Mouse (Mus musculus): ENCODE measurements around the gene Kctd2. TPM values are rescaled to one million over a fixed set of nuclear protein-coding genes. Genes with fewer than 3 reads are reported as not detected.
"Not testable (repeated sequence)": the region's sequence is repeated elsewhere in the genome, so short reads cannot be mapped to it uniquely, and the experiment has no call there.

Kctd2 gene
- polyA plus RNA-seq, 1 experiment from 2014 or later = 24.5 TPM

DNA sequence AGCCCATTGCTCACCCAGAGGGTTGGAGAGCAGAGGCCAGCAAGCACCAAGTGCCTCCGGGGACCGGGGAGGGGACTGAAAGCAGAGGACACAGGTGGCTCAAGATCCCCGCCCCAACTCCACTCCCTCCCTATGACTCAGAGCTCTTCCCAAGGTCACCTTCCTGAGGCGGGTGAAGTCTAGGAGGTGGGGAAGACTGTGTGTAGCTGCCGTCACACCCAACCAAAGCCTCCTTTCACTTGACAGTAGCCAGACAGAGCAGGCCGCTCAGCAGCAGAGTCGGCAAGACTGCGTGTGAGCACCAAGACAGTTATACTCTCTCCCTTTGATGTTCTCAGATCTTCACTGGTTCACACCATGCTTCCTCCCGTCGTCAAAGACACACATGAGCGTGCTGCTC is 43.5 kb downstream of the Kctd2 start:
- H3K9me3 ChIP-seq (ENCODE audit: control insufficient read depth, low read length) = no peaks in the 10 kb centered on the region
- 80% methylated on average over 11 of the region's 11 CpGs for WGBS
- no peak overlapping the region for H3K27ac ChIP-seq (ENCODE audit: low read depth, low read length)
- H3K27me3 ChIP-seq (ENCODE audit: control insufficient read depth, insufficient read depth, low read length) = no peaks in the 10 kb centered on the region
- no peaks in the 10 kb centered on the region for H3K36me3 ChIP-seq (ENCODE audit: control insufficient read depth, insufficient read depth, low read length)
- no peak overlapping the region for H3K9ac ChIP-seq (ENCODE audit: low read length)
- H3K4me2 ChIP-seq (ENCODE audit: low read depth, low read length, severe bottlenecking) = no peak overlapping the region
- DNase-seq (ENCODE audit: low spot score) (no peak), ATAC-seq (replicated peaks; ENCODE audit: low FRiP score) (no peak)
- no peaks in the 10 kb centered on the region for H3K4me1 ChIP-seq (replicated peaks; ENCODE audit: control insufficient read depth, insufficient read depth, low read length)
- no peak overlapping the region for H3K4me3 ChIP-seq (ENCODE audit: low read depth, low read length)

GRCm38 (mm10) chr11:115464851-115465250 is 44.9 kb downstream of the Kctd2 start:
- no peak overlapping the region for H3K27ac ChIP-seq (ENCODE audit: low read depth, low read length)
- WGBS = 90% methylated on average over 8 of the region's 8 CpGs
- no peaks in the 10 kb centered on the region for H3K27me3 ChIP-seq (ENCODE audit: control insufficient read depth, insufficient read depth, low read length)
- no peaks in the 10 kb centered on the region for H3K4me1 ChIP-seq (replicated peaks; ENCODE audit: control insufficient read depth, insufficient read depth, low read length)
- H3K36me3 ChIP-seq (ENCODE audit: control insufficient read depth, insufficient read depth, low read length) = no peaks in the 10 kb centered on the region
- H3K9me3 ChIP-seq (ENCODE audit: control insufficient read depth, low read length) = no peaks in the 10 kb centered on the region
- no peak overlapping the region for H3K9ac ChIP-seq (ENCODE audit: low read length)
- no peak overlapping the region for H3K4me3 ChIP-seq (ENCODE audit: low read depth, low read length)
- DNase-seq (ENCODE audit: low spot score) (no peak), ATAC-seq (replicated peaks; ENCODE audit: low FRiP score) (no peak)
- no peak overlapping the region for H3K4me2 ChIP-seq (ENCODE audit: low read depth, low read length, severe bottlenecking)

- 58% methylated on average over 4 of the region's 4 CpGs for WGBS
- H3K27me3 ChIP-seq (ENCODE audit: control insufficient read depth, insufficient read depth, low read length) = no peaks in the 10 kb centered on the region
- H3K27ac ChIP-seq (ENCODE audit: low read depth, low read length) = no peak overlapping the region
- DNase-seq (ENCODE audit: low spot score) = no peak
- H3K4me2 ChIP-seq (ENCODE audit: low read depth, low read length, severe bottlenecking) = no peak overlapping the region
- H3K36me3 ChIP-seq (ENCODE audit: control insufficient read depth, insufficient read depth, low read length) = no peaks in the 10 kb centered on the region
- no peak for ATAC-seq (replicated peaks; ENCODE audit: low FRiP score)
- no peak overlapping the region for H3K4me3 ChIP-seq (ENCODE audit: low read depth, low read length)
- no peak overlapping the region for H3K9ac ChIP-seq (ENCODE audit: low read length)
- H3K9me3 ChIP-seq (ENCODE audit: control insufficient read depth, low read length) = no peaks in the 10 kb centered on the region
- no peaks in the 10 kb centered on the region for H3K4me1 ChIP-seq (replicated peaks; ENCODE audit: control insufficient read depth, insufficient read depth, low read length)
These were observed 47.3 kb downstream of the Kctd2 start for GRCm38 (mm10) chr11:115467217-115467618.

DNA sequence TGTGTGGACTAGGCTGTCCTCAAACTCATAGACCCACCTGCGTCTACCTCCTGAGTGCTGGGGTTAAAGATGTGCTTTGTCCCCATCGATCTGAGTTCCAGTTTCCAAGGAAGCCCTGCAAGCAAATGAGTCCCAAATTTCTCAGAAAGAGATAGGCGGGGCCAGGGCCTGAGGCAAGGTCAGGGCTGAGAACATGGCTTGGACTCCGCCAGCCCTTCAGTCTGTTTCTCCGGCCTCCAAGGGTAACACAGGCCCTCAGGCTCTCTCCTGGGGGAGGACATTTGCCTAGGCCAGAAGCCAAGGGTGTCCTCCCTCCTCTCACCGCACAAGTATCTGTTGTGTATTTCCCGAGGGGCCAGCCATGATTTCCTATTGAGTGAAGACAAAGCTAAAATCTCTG is 52.3 kb downstream of the Kctd2 start:
- Histone ChIP-seq H3K36me3 (ENCODE audit: control insufficient read depth, insufficient read depth, low read length) (no peaks in the 10 kb centered on the region), H3K27ac (ENCODE audit: low read depth, low read length) (no peak overlapping the region), H3K4me1 (replicated peaks; ENCODE audit: control insufficient read depth, insufficient read depth, low read length) (peaks cover 6% of the 10 kb centered on the region; the same call in 1 of the 2 replicates), H3K4me2 (ENCODE audit: low read depth, low read length, severe bottlenecking) (no peak overlapping the region), H3K9me3 (ENCODE audit: control insufficient read depth, low read length) (no peaks in the 10 kb centered on the region), H3K4me3 (ENCODE audit: low read depth, low read length) (no peak overlapping the region), H3K9ac (ENCODE audit: low read length) (no peak overlapping the region), H3K27me3 (ENCODE audit: control insufficient read depth, insufficient read depth, low read length) (no peaks in the 10 kb centered on the region)
- DNase-seq (ENCODE audit: low spot score) (no peak), ATAC-seq (replicated peaks; ENCODE audit: low FRiP score) (no peak)
- WGBS = 89% methylated on average over 7 of the region's 7 CpGs

GRCm38 (mm10) chr11:115473626-115474275 is 53.8 kb downstream of the Kctd2 start:
- H3K36me3 ChIP-seq (ENCODE audit: control insufficient read depth, insufficient read depth, low read length) = no peaks in the 10 kb centered on the region
- no peaks in the 10 kb centered on the region for H3K27me3 ChIP-seq (ENCODE audit: control insufficient read depth, insufficient read depth, low read length)
- no peak; the same call in 1 of the 2 replicates for ATAC-seq (replicated peaks; ENCODE audit: low FRiP score)
- 24% methylated on average over 15 of the region's 15 CpGs for WGBS
- peak; percentile 97 for DNase-seq (ENCODE audit: low spot score)
- H3K4me1 ChIP-seq (replicated peaks; ENCODE audit: control insufficient read depth, insufficient read depth, low read length) = peaks cover 6% of the 10 kb centered on the region; the same call in 1 of the 2 replicates
- H3K4me2 ChIP-seq (ENCODE audit: low read depth, low read length, severe bottlenecking) = no peak overlapping the region
- H3K9ac ChIP-seq (ENCODE audit: low read length) = no peak overlapping the region
- H3K27ac ChIP-seq (ENCODE audit: low read depth, low read length) = no peak overlapping the region
- H3K9me3 ChIP-seq (ENCODE audit: control insufficient read depth, low read length) = no peaks in the 10 kb centered on the region
- H3K4me3 ChIP-seq (ENCODE audit: low read depth, low read length) = no peak overlapping the region

GRCm38 (mm10) chr11:115475025-115475757 is 55.3 kb downstream of the Kctd2 start, which contains the start of gene Armc7:
Gene Armc7, plus strand, starts transcription at chr11:115475667.
- H3K9ac ChIP-seq (ENCODE audit: low read length) = peak within 1 kb of the TSS; percentile 73
- ATAC-seq (replicated peaks; ENCODE audit: low FRiP score) (peak; percentile 95), DNase-seq (ENCODE audit: low spot score) (peak; percentile 95)
- H3K4me1 ChIP-seq (replicated peaks; ENCODE audit: control insufficient read depth, insufficient read depth, low read length) = peaks cover 6% of the 10 kb centered on the region; the same call in 1 of the 2 replicates
- H3K36me3 ChIP-seq (ENCODE audit: control insufficient read depth, insufficient read depth, low read length) = no peaks in the 10 kb centered on the region
- under 1% methylated on average over 26 of the region's 26 CpGs for WGBS
- no peaks in the 10 kb centered on the region for H3K27me3 ChIP-seq (ENCODE audit: control insufficient read depth, insufficient read depth, low read length)
- no peaks in the 10 kb centered on the region for H3K9me3 ChIP-seq (ENCODE audit: control insufficient read depth, low read length)
- peak within 1 kb of the TSS; percentile 58 for H3K4me3 ChIP-seq (ENCODE audit: low read depth, low read length)
- H3K4me2 ChIP-seq (ENCODE audit: low read depth, low read length, severe bottlenecking) = peak within 1 kb of the TSS; percentile 82
- H3K27ac ChIP-seq (ENCODE audit: low read depth, low read length) = peak within 1 kb of the TSS; percentile 73; the same call in 1 of the 2 replicates

DNA sequence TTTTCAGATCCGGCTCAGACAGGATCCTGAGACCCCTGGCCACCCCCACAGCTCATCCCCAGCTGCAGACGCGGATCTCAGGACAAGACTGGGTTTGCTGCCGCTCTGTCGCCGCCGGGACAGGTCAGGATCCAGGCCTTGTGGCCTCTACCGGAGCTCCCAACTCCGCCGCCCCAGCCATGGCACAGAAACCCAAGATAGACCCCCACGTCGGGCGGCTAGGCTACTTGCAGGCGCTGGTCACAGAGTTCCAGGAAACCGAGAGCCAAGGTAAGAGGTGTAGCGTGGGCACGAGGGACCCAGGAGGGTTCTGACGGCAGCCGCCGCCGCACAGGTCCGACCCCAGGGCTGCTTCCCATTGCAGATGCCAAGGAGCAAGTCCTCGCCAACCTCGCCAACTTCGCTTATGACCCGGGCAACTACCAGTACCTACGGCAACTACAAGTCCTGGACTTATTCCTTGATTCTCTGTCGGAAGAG is 55.9 kb downstream of the Kctd2 start:
- Histone ChIP-seq H3K27ac (ENCODE audit: low read depth, low read length) (no peak overlapping the region), H3K4me1 (replicated peaks; ENCODE audit: control insufficient read depth, insufficient read depth, low read length) (peaks cover 6% of the 10 kb centered on the region; the same call in 1 of the 2 replicates)

GRCm38 (mm10) chr11:115476630-115477029 is 56.7 kb downstream of the Kctd2 start:
- not testable (repeated sequence) for H3K36me3 ChIP-seq (ENCODE audit: control insufficient read depth, insufficient read depth, low read length); ATAC-seq (replicated peaks; ENCODE audit: low FRiP score); H3K27ac ChIP-seq (ENCODE audit: low read depth, low read length); H3K9me3 ChIP-seq (ENCODE audit: control insufficient read depth, low read length); H3K9ac ChIP-seq (ENCODE audit: low read length); H3K27me3 ChIP-seq (ENCODE audit: control insufficient read depth, insufficient read depth, low read length); H3K4me3 ChIP-seq (ENCODE audit: low read depth, low read length); H3K4me1 ChIP-seq (replicated peaks; ENCODE audit: control insufficient read depth, insufficient read depth, low read length); H3K4me2 ChIP-seq (ENCODE audit: low read depth, low read length, severe bottlenecking); DNase-seq (ENCODE audit: low spot score)
- 79% methylated on average over 4 of the region's 4 CpGs for WGBS

More for the DNA sequence above, 55.9 kb downstream of the Kctd2 start:
- ATAC-seq (replicated peaks; ENCODE audit: low FRiP score) = no peak
- peak overlapping the region; percentile 58 for H3K4me3 ChIP-seq (ENCODE audit: low read depth, low read length)
- no peaks in the 10 kb centered on the region for H3K9me3 ChIP-seq (ENCODE audit: control insufficient read depth, low read length)
- no peak for DNase-seq (ENCODE audit: low spot score)
- H3K36me3 ChIP-seq (ENCODE audit: control insufficient read depth, insufficient read depth, low read length) = no peaks in the 10 kb centered on the region
- peak overlapping the region; percentile 73 for H3K9ac ChIP-seq (ENCODE audit: low read length)
- 6% methylated on average over 28 of the region's 28 CpGs for WGBS
- H3K4me2 ChIP-seq (ENCODE audit: low read depth, low read length, severe bottlenecking) = peak overlapping the region; percentile 82
- H3K27me3 ChIP-seq (ENCODE audit: control insufficient read depth, insufficient read depth, low read length) = no peaks in the 10 kb centered on the region
